Mouse (Mus musculus) MEL (cell line): Measurements from ENCODE around the gene Vps37b. TPM values are rescaled to one million over a fixed set of nuclear protein-coding genes. Genes with fewer than 3 reads are reported as not detected.

Experiments
- DNase-seq: peaks from one replicate; pipeline ENCODE4 v3.0.0; 2011; ENCODE audit warnings: low read depth, low spot score
- H3K27ac ChIP-seq: 2 replicates; pipeline ENCODE4 v1.5.1; 2012; ENCODE audit warnings: low read depth, mild to moderate bottlenecking, control low read depth, low read length, moderate library complexity; ENCODE audit not compliant: control insufficient read depth
- H3K27me3 ChIP-seq, 2 experiments: fragments of 150-350 bp in 1 of 2; sonication (generic) in 1 of 2; 2 replicates each; pipeline ENCODE4 v1.6.1; 2012; ENCODE audit warnings: low read length in 2 of 2, mild to moderate bottlenecking in 2 of 2, improper control_type of control experiment in 1 of 2, moderate library complexity in 1 of 2; ENCODE audit not compliant: insufficient read depth in 2 of 2, control insufficient read depth in 1 of 2
- H3K36me3 ChIP-seq, 2 experiments: 2 replicates each; pipeline ENCODE4 v1.6.1; 2012 to 2014; ENCODE audit warnings: low read length in 2 of 2, improper control_type of control experiment in 1 of 2, inconsistent platforms in 1 of 2, mild to moderate bottlenecking in 1 of 2; ENCODE audit not compliant: insufficient read depth in 2 of 2, control insufficient read depth in 1 of 2
- H3K4me1 ChIP-seq, 2 experiments: fragments of 150-350 bp in 1 of 2; sonication (generic) in 1 of 2; 2 replicates each; pipeline ENCODE4 v1.6.1; 2012; ENCODE audit warnings: low read length in 2 of 2, improper control_type of control experiment in 1 of 2, mild to moderate bottlenecking in 1 of 2; ENCODE audit not compliant: insufficient read depth in 2 of 2, control insufficient read depth in 1 of 2
- H3K4me3 ChIP-seq, 2 experiments: fragments of 150-350 bp in 1 of 2; sonication (generic) in 1 of 2; 2 replicates each; pipeline ENCODE4 v1.5.1; 2012; ENCODE audit warnings: low read depth in 2 of 2, low read length in 2 of 2, mild to moderate bottlenecking in 2 of 2, moderate library complexity in 2 of 2, control low read depth in 1 of 2, improper control_type of control experiment in 1 of 2; ENCODE audit not compliant: control insufficient read depth in 1 of 2, insufficient read depth in 1 of 2
- H3K79me2 ChIP-seq: 2 replicates; pipeline ENCODE4 v1.6.1; 2012; ENCODE audit warnings: mild to moderate bottlenecking, low read length, moderate library complexity; ENCODE audit not compliant: control insufficient read depth, poor library complexity, insufficient read depth
- H3K9ac ChIP-seq: 2 replicates; pipeline ENCODE4 v1.6.1; 2012; ENCODE audit warnings: low read depth, mild to moderate bottlenecking, control low read depth, low read length, moderate library complexity; ENCODE audit not compliant: control insufficient read depth, poor library complexity, severe bottlenecking
- H3K9me3 ChIP-seq: fragments of 150-350 bp; sonication (generic); replicated peaks from 2 replicates; pipeline ENCODE4 v1.6.1; 2012; ENCODE audit warnings: mild to moderate bottlenecking, low read length, improper control_type of control experiment, moderate library complexity; ENCODE audit not compliant: insufficient read depth
- BHLHE40 ChIP-seq: IDR thresholded peaks from 2 replicates; pipeline ENCODE4 v1.6.1; 2012; ENCODE audit warnings: low read depth, mild to moderate bottlenecking, inconsistent platforms, low read length, improper control_type of control experiment, borderline replicate concordance
- CHD2 ChIP-seq: IDR thresholded peaks from 2 replicates; pipeline ENCODE4 v1.6.1; 2011; ENCODE audit warnings: low read length, improper control_type of control experiment
- CTCF ChIP-seq, 3 experiments: IDR thresholded peaks in 2 of 3; conservative IDR thresholded peaks in 1 of 3; 2 replicates each; pipeline ENCODE4 v1.5.1; 2011 to 2012; ENCODE audit warnings: low read length in 3 of 3, low read depth in 2 of 3, mild to moderate bottlenecking in 2 of 3, improper control_type of control experiment in 1 of 3, inconsistent platforms in 1 of 3, mixed read lengths in 1 of 3, moderate library complexity in 1 of 3; ENCODE audit not compliant: control insufficient read depth in 1 of 3, insufficient read depth in 1 of 3, poor library complexity in 1 of 3, severe bottlenecking in 1 of 3
- ELF1 ChIP-seq: IDR thresholded peaks from 2 replicates; pipeline ENCODE4 v1.6.1; 2014; ENCODE audit warnings: low read depth, mild to moderate bottlenecking, inconsistent platforms, low read length, improper control_type of control experiment, moderate library complexity
- EP300 ChIP-seq, 2 experiments: IDR thresholded peaks; 2 replicates each; pipeline ENCODE4 v1.6.1; 2011; ENCODE audit warnings: improper control_type of control experiment in 2 of 2, low read length in 2 of 2, low read depth in 1 of 2, mild to moderate bottlenecking in 1 of 2
- ETS1 ChIP-seq: IDR thresholded peaks from 2 replicates; pipeline ENCODE4 v1.6.1; 2012; ENCODE audit warnings: low read depth, mild to moderate bottlenecking, inconsistent platforms, low read length, improper control_type of control experiment, moderate library complexity
- GABPA ChIP-seq: IDR thresholded peaks from 2 replicates; pipeline ENCODE4 v1.6.1; 2012; ENCODE audit warnings: low read depth, mild to moderate bottlenecking, inconsistent platforms, low read length, improper control_type of control experiment, moderate library complexity
- JUND ChIP-seq: IDR thresholded peaks from 2 replicates; pipeline ENCODE4 v1.6.1; 2011; ENCODE audit warnings: low read depth, mild to moderate bottlenecking, improper control_type of control experiment, low read length
- KAT2A ChIP-seq: conservative IDR thresholded peaks from 2 replicates; pipeline ENCODE4 v1.6.1; 2012; ENCODE audit warnings: low read depth, low read length, improper control_type of control experiment, inconsistent platforms
- MAFK ChIP-seq: IDR thresholded peaks from 2 replicates; pipeline ENCODE4 v1.6.1; 2011; ENCODE audit warnings: low read depth, mild to moderate bottlenecking, low read length, improper control_type of control experiment, borderline replicate concordance
- MAX ChIP-seq: IDR thresholded peaks from 2 replicates; pipeline ENCODE4 v1.6.1; 2011; ENCODE audit warnings: low read length, improper control_type of control experiment
- MAZ ChIP-seq: IDR thresholded peaks from 2 replicates; pipeline ENCODE4 v1.6.1; 2012; ENCODE audit warnings: low read depth, mild to moderate bottlenecking, inconsistent platforms, low read length, improper control_type of control experiment
- MYB ChIP-seq: IDR thresholded peaks from 2 replicates; pipeline ENCODE4 v1.6.1; 2011; ENCODE audit warnings: mild to moderate bottlenecking, low read depth, low read length, improper control_type of control experiment
- MYC ChIP-seq: IDR thresholded peaks from 2 replicates; pipeline ENCODE4 v1.6.1; 2011; ENCODE audit warnings: low read depth, mild to moderate bottlenecking, low read length, improper control_type of control experiment, moderate library complexity
- NRF1 ChIP-seq: IDR thresholded peaks from 2 replicates; pipeline ENCODE4 v1.6.1; 2014; ENCODE audit warnings: low read depth, mild to moderate bottlenecking, inconsistent platforms, low read length, improper control_type of control experiment, moderate library complexity; ENCODE audit not compliant: poor library complexity, insufficient read depth, severe bottlenecking
- POLR2A ChIP-seq, 2 experiments: IDR thresholded peaks; 2 replicates each; pipeline ENCODE4 v1.6.1; 2011 to 2012; ENCODE audit warnings: low read length in 2 of 2, mild to moderate bottlenecking in 2 of 2, control low read depth in 1 of 2, improper control_type of control experiment in 1 of 2, low read depth in 1 of 2, moderate library complexity in 1 of 2; ENCODE audit not compliant: control insufficient read depth in 1 of 2, insufficient read depth in 1 of 2, poor library complexity in 1 of 2
- POLR2AphosphoS5 ChIP-seq: IDR thresholded peaks from 2 replicates; pipeline ENCODE4 v1.6.1; 2012; ENCODE audit warnings: low read depth, borderline replicate concordance, mild to moderate bottlenecking, inconsistent platforms, low read length, moderate library complexity, mixed read lengths
- RAD21 ChIP-seq: IDR thresholded peaks from 2 replicates; pipeline ENCODE4 v1.6.1; 2011; ENCODE audit warnings: mild to moderate bottlenecking, low read depth, low read length, improper control_type of control experiment
- RCOR1 ChIP-seq: IDR thresholded peaks from 2 replicates; pipeline ENCODE4 v1.6.1; 2012; ENCODE audit warnings: low read depth, mild to moderate bottlenecking, inconsistent platforms, low read length, improper control_type of control experiment
- TCF12 ChIP-seq: IDR thresholded peaks from 2 replicates; pipeline ENCODE4 v1.6.1; 2014; ENCODE audit warnings: low read depth, mild to moderate bottlenecking, inconsistent platforms, low read length, improper control_type of control experiment, moderate library complexity
- UBTF ChIP-seq: IDR thresholded peaks from 2 replicates; pipeline ENCODE4 v1.6.1; 2012; ENCODE audit warnings: low read depth, mild to moderate bottlenecking, inconsistent platforms, low read length, improper control_type of control experiment, moderate library complexity, borderline replicate concordance; ENCODE audit not compliant: insufficient read depth
- USF1 ChIP-seq: IDR thresholded peaks from 2 replicates; pipeline ENCODE4 v1.6.1; 2014; ENCODE audit warnings: low read depth, mild to moderate bottlenecking, inconsistent platforms, low read length, improper control_type of control experiment, moderate library complexity
- ZMIZ1 ChIP-seq: IDR thresholded peaks from 2 replicates; pipeline ENCODE4 v1.6.1; 2012; ENCODE audit warnings: low read depth, mild to moderate bottlenecking, inconsistent platforms, low read length, improper control_type of control experiment, moderate library complexity
- ZNF384 ChIP-seq: IDR thresholded peaks from 2 replicates; pipeline ENCODE4 v1.6.1; 2012; ENCODE audit warnings: low read depth, mild to moderate bottlenecking, inconsistent platforms, low read length, improper control_type of control experiment
- polyA plus RNA-seq, 2 experiments: library from polyadenylated mRNA; stranded (reverse) in 1 of 2; unstranded in 1 of 2; fragments of >175 nt in 1 of 2; fragments of >200 nt in 1 of 2; gene quantifications; 2 replicates each; pipeline versions ENCODE4 v1.2.1 to v1.2.4; 2012; ENCODE audit warnings: low replicate concordance in 2 of 2, low read depth in 1 of 2; ENCODE audit not compliant: insufficient read length in 2 of 2, insufficient read depth in 1 of 2, missing spikeins in 1 of 2
- total RNA-seq: library from RNA; depleted of rRNA; stranded (reverse); fragments of 300-350 nt; gene quantifications from 2 replicates; pipeline ENCODE4 v1.2.3, GENCODE M21; 2012

Vps37b gene
- total and polyA plus RNA-seq, 3 experiments: 28.6 to 66.0 TPM; not detected in 1

DNA sequence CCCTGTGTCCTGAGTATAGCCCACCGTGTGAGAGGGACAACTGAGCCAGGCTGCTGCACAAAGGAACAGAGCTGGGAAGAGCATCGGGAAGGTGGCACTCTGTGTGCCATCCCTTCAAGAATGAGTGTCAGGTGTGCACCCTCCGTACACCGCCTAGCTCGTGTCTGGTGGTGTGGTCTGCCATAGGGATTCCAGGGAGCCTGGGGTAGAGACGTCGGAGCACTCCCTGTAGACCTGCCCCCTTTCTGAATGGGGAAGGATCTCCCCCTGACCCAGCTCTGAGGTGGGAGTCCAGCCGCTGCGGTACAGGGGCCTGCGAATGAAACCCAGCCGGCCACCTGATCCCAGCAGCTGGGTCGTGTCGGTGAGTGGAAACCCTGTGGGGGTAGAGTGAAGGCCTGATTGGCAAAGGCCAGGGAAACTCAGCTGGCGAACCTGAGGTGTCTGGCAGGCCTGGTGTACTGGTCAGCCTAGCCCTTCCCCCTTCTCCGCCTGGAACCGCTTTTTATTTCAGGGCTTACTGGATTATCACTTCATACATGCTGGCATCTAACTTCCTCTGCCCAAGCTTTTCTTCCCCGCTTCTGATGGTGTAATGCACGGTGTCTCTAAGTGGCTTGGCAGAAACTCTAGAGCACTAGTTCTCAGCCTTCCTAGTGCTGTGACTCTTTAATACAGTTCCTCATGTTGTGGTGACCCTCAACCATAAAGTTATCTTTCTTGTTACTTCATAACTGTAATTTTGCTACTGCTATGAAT is 52.7 kb downstream of the Vps37b start:
- H3K79me2 ChIP-seq: peaks cover 5% of the 10 kb centered on the region; the same call in 1 of the 2 replicates
- H3K9me3 ChIP-seq: no peaks in the 10 kb centered on the region
- TF ChIP-seq NRF1 (no peak), MAFK (no peak), JUND (no peak), RCOR1 (no peak), POLR2AphosphoS5 (no peak), USF1 (no peak), POLR2A (IDR thresholded peaks at IDR 0.05; ENCODE audit: control insufficient read depth in 1 of 2, insufficient read depth in 1 of 2, low read depth in 1 of 2, low read length in 2 of 2, poor library complexity in 1 of 2) (no peak), MAZ (no peak), CHD2 (no peak), KAT2A (no peak), GABPA (no peak), BHLHE40 (no peak), ZNF384 (no peak), RAD21 (no peak), CTCF (IDR thresholded peaks at IDR 0.05 in 2 of 3, conservative IDR thresholded peaks at IDR 0.05 in 1 of 3; ENCODE audit: control insufficient read depth in 1 of 3, insufficient read depth in 1 of 3, low read depth in 2 of 3, low read length in 3 of 3, poor library complexity in 1 of 3, severe bottlenecking in 1 of 3) (no peak), MYB (no peak)
- H3K4me3 ChIP-seq: no peak overlapping the region
- H3K27ac ChIP-seq: no peak overlapping the region
- peaks cover 0 to 6% of the 10 kb centered on the region in 2 experiments; a peak in 2 of 4 replicates for H3K4me1 ChIP-seq
- no peak for DNase-seq
- H3K36me3 ChIP-seq: no peaks in the 10 kb centered on the region; a peak in 1 of 4 replicates
- H3K9ac ChIP-seq: no peak overlapping the region
- H3K27me3 ChIP-seq: no peaks in the 10 kb centered on the region

- H3K79me2 ChIP-seq: peaks cover 10% of the 10 kb centered on the region
- no peaks in the 10 kb centered on the region for H3K9me3 ChIP-seq
- H3K4me3 ChIP-seq: no peak overlapping the region
- H3K27me3 ChIP-seq: no peaks in the 10 kb centered on the region
- TF ChIP-seq ZMIZ1 (no peak), MAX (no peak), ELF1 (no peak), ZNF384 (no peak), EP300 (IDR thresholded peaks at IDR 0.05; ENCODE audit: low read depth in 1 of 2, low read length in 2 of 2) (no peak), MYC (no peak), UBTF (no peak), KAT2A (no peak), USF1 (no peak), ETS1 (no peak), TCF12 (no peak)
- TF ChIP-seq, all 39 proteins: peak for 0
- no peak overlapping the region for H3K9ac ChIP-seq
- H3K27ac ChIP-seq: no peak overlapping the region
- H3K4me1 ChIP-seq: peaks cover 0 to 6% of the 10 kb centered on the region in 2 experiments; a peak in 2 of 4 replicates
- no peak for DNase-seq
- H3K36me3 ChIP-seq: no peaks in the 10 kb centered on the region; a peak in 1 of 4 replicates
These were observed 53.9 kb downstream of the Vps37b start for GRCm38 (mm10) chr5:123978131-123978530.
